Mouse (Mus musculus) limb, embryonic 15.5 days (tissue): Measurements from ENCODE around the gene Slc10a4. TPM values are rescaled to one million over a fixed set of nuclear protein-coding genes. Genes with fewer than 3 reads are reported as not detected.
A peak's percentile ranks its signal among the peaks of the same experiment; 100 is the strongest.
"Not testable (repeated sequence)": the region's sequence is repeated elsewhere in the genome, so short reads cannot be mapped to it uniquely, and the experiment has no call there.

ENCODE experiments used
- ATAC-seq: fragments of 200-750 bp; cut with Nextera tagmentation; 2 replicates; pipeline ENCODE4 v1.8.0; 2017; ENCODE audit warnings: low read depth, moderate TSS enrichment; ENCODE audit not compliant: insufficient number of reproducible peaks, low FRiP score, low TSS enrichment
- H3K27ac ChIP-seq: fragments of 300-500 bp; sonication (generic); 2 replicates; pipeline ENCODE4 v1.5.1; 2015; ENCODE audit warnings: moderate library complexity, mild to moderate bottlenecking, inconsistent platforms
- H3K27me3 ChIP-seq: fragments of 300-500 bp; sonication (generic); 2 replicates; pipeline ENCODE4 v1.6.1; 2015; ENCODE audit warnings: inconsistent platforms
- H3K36me3 ChIP-seq: fragments of 300-500 bp; sonication (generic); 2 replicates; pipeline ENCODE4 v1.6.1; 2015; ENCODE audit warnings: inconsistent platforms
- H3K4me1 ChIP-seq: fragments of 300-500 bp; sonication (generic); 2 replicates; pipeline ENCODE4 v1.6.1; 2015; ENCODE audit warnings: inconsistent platforms
- H3K4me2 ChIP-seq: fragments of 300-500 bp; sonication (generic); 2 replicates; pipeline ENCODE4 v1.6.1; 2015; ENCODE audit warnings: mild to moderate bottlenecking, inconsistent platforms
- H3K4me3 ChIP-seq: fragments of 300-500 bp; sonication (generic); 2 replicates; pipeline ENCODE4 v1.5.1; 2015; ENCODE audit warnings: mild to moderate bottlenecking, inconsistent platforms
- H3K9ac ChIP-seq: fragments of 300-500 bp; sonication (generic); 2 replicates; pipeline ENCODE4 v1.6.1; 2015; ENCODE audit warnings: inconsistent platforms
- H3K9me3 ChIP-seq: fragments of 300-500 bp; sonication (generic); 2 replicates; pipeline ENCODE4 v1.6.1; 2016; ENCODE audit warnings: inconsistent platforms
- WGBS: fragments of 180-500 bp; shearing (Covaris S2); methylation state at CpG from one replicate; pipeline ENCODE4 v1.1.7; 2015; 5-methylcytosine and 5-hydroxymethylcytosine counted together
- polyA plus RNA-seq: library from polyadenylated mRNA; unstranded; fragments of >200 nt; fragmentation: Nextera tagmentation; extraction: Ambion mirVana; gene quantifications from 2 replicates; pipeline ENCODE4 v1.2.1, GENCODE M21; 2015

Slc10a4 gene
- polyA plus RNA-seq, 1 experiment from 2014 or later: 0.33 TPM

GRCm38 (mm10) chr5:72992474-72992873, 14.2 kb upstream of the Slc10a4 start:
- no peak for ATAC-seq
- Histone ChIP-seq H3K27ac (no peak overlapping the region), H3K9me3 (no peaks in the 10 kb centered on the region), H3K4me2 (no peak overlapping the region), H3K4me1 (no peaks in the 10 kb centered on the region), H3K4me3 (no peak overlapping the region), H3K27me3 (no peaks in the 10 kb centered on the region), H3K36me3 (no peaks in the 10 kb centered on the region), H3K9ac (no peak overlapping the region)
- 87% methylated on average over 1 of the region's 1 CpGs for WGBS

- no peak overlapping the region for H3K9ac ChIP-seq
- no peaks in the 10 kb centered on the region for H3K27me3 ChIP-seq
- H3K36me3 ChIP-seq: no peaks in the 10 kb centered on the region
- no peaks in the 10 kb centered on the region for H3K9me3 ChIP-seq
- H3K4me3 ChIP-seq: no peak overlapping the region
- ATAC-seq: no peak
- no peaks in the 10 kb centered on the region for H3K4me1 ChIP-seq
- 72% methylated on average over 8 of the region's 8 CpGs for WGBS
- no peak overlapping the region for H3K27ac ChIP-seq
- no peak overlapping the region for H3K4me2 ChIP-seq
Observed at GRCm38 (mm10) chr5:72994424-72994823, 12.3 kb upstream of the Slc10a4 start.

GRCm38 (mm10) chr5:72994928-72995327, 11.8 kb upstream of the Slc10a4 start:
- 66% methylated on average over 2 of the region's 2 CpGs for WGBS
- Histone ChIP-seq H3K4me1 (no peaks in the 10 kb centered on the region), H3K36me3 (no peaks in the 10 kb centered on the region), H3K9me3 (no peaks in the 10 kb centered on the region), H3K9ac (no peak overlapping the region), H3K27ac (no peak overlapping the region), H3K4me3 (no peak overlapping the region), H3K4me2 (no peak overlapping the region), H3K27me3 (no peaks in the 10 kb centered on the region)
- ATAC-seq: no peak

- Histone ChIP-seq H3K27ac (no peak overlapping the region), H3K4me2 (no peak overlapping the region), H3K9ac (no peak overlapping the region), H3K4me3 (no peak overlapping the region), H3K9me3 (no peaks in the 10 kb centered on the region), H3K36me3 (no peaks in the 10 kb centered on the region), H3K4me1 (no peaks in the 10 kb centered on the region), H3K27me3 (no peaks in the 10 kb centered on the region)
- 42% methylated on average over 10 of the region's 10 CpGs for WGBS
- no peak for ATAC-seq
Observed at GRCm38 (mm10) chr5:72995379-72995778, 11.3 kb upstream of the Slc10a4 start.

GRCm38 (mm10) chr5:72998546-72998945, 8.1 kb upstream of the Slc10a4 start:
- H3K9ac ChIP-seq, H3K4me1 ChIP-seq, H3K27ac ChIP-seq, H3K36me3 ChIP-seq, H3K27me3 ChIP-seq, H3K4me2 ChIP-seq, H3K9me3 ChIP-seq, ATAC-seq, H3K4me3 ChIP-seq: not testable (repeated sequence)
- 76% methylated on average over 1 of the region's 1 CpGs for WGBS

GRCm38 (mm10) chr5:73004046-73004445, 2.6 kb upstream of the Slc10a4 start:
- H3K27ac ChIP-seq: no peak overlapping the region
- WGBS: 82% methylated on average over 5 of the region's 5 CpGs
- H3K4me2 ChIP-seq: no peak overlapping the region
- no peak overlapping the region for H3K9ac ChIP-seq
- H3K9me3 ChIP-seq: no peaks in the 10 kb centered on the region
- no peak for ATAC-seq
- peaks cover 29% of the 10 kb centered on the region for H3K27me3 ChIP-seq
- H3K4me1 ChIP-seq: peaks cover 9% of the 10 kb centered on the region
- H3K4me3 ChIP-seq: no peak overlapping the region
- no peaks in the 10 kb centered on the region for H3K36me3 ChIP-seq

GRCm38 (mm10) chr5:73007582-73007959, 888 bp downstream of the Slc10a4 start:
- Histone ChIP-seq H3K4me1 (peaks cover 9% of the 10 kb centered on the region), H3K9ac (no peak overlapping the region; the same call in 1 of the 2 replicates), H3K27ac (no peak overlapping the region), H3K27me3 (peaks cover 29% of the 10 kb centered on the region), H3K9me3 (no peaks in the 10 kb centered on the region), H3K4me2 (peak overlapping the region; percentile 80), H3K36me3 (no peaks in the 10 kb centered on the region), H3K4me3 (peak overlapping the region; percentile 44)
- ATAC-seq: no peak
- WGBS: 35% methylated on average over 5 of the region's 5 CpGs

GRCm38 (mm10) chr5:73008230-73008629, 1.5 kb downstream of the Slc10a4 start:
- H3K27ac ChIP-seq, H3K36me3 ChIP-seq, H3K4me3 ChIP-seq, H3K4me2 ChIP-seq, ATAC-seq, H3K9ac ChIP-seq, H3K9me3 ChIP-seq, H3K4me1 ChIP-seq: not testable (repeated sequence)
- 38% methylated on average over 8 of the region's 8 CpGs for WGBS
- H3K27me3 ChIP-seq: peaks cover 34% of the 10 kb centered on the region

- Histone ChIP-seq H3K4me1 (peaks cover 13% of the 10 kb centered on the region), H3K27me3 (peaks cover 36% of the 10 kb centered on the region)
- not testable (repeated sequence) for ATAC-seq, H3K9ac ChIP-seq, H3K36me3 ChIP-seq, H3K4me2 ChIP-seq, H3K9me3 ChIP-seq, H3K4me3 ChIP-seq, H3K27ac ChIP-seq
- 78% methylated on average over 16 of the region's 16 CpGs for WGBS
Observed at GRCm38 (mm10) chr5:73011806-73012205, 5.1 kb downstream of the Slc10a4 start.

GRCm38 (mm10) chr5:73012884-73013610, 6.4 kb downstream of the Slc10a4 start:
- not testable (repeated sequence) for H3K9me3 ChIP-seq, ATAC-seq, H3K36me3 ChIP-seq, H3K27ac ChIP-seq, H3K4me1 ChIP-seq, H3K9ac ChIP-seq
- Histone ChIP-seq H3K27me3 (peaks cover 24% of the 10 kb centered on the region), H3K4me3 (peak overlapping the region; percentile 39), H3K4me2 (peak overlapping the region; percentile 71)
- WGBS: 20% methylated on average over 27 of the region's 27 CpGs

GRCm38 (mm10) chr5:73013611-73014287, 7.1 kb downstream of the Slc10a4 start:
- Histone ChIP-seq H3K4me3 (peak overlapping the region; percentile 39), H3K27me3 (peaks cover 17% of the 10 kb centered on the region), H3K4me2 (peak overlapping the region; percentile 71)
- not testable (repeated sequence) for H3K36me3 ChIP-seq, H3K4me1 ChIP-seq, H3K9me3 ChIP-seq, H3K27ac ChIP-seq, H3K9ac ChIP-seq, ATAC-seq
- WGBS: 1% methylated on average over 52 of the region's 65 CpGs

GRCm38 (mm10) chr5:73014745-73015144, 8.1 kb downstream of the Slc10a4 start:
- Histone ChIP-seq H3K9ac (no peak overlapping the region), H3K4me3 (no peak overlapping the region), H3K27ac (no peak overlapping the region), H3K36me3 (no peaks in the 10 kb centered on the region), H3K4me1 (peaks cover 6% of the 10 kb centered on the region), H3K9me3 (no peaks in the 10 kb centered on the region), H3K4me2 (no peak overlapping the region), H3K27me3 (peaks cover 17% of the 10 kb centered on the region)
- ATAC-seq: no peak
- 32% methylated on average over 9 of the region's 9 CpGs for WGBS
